Mouse (Mus musculus) left cerebral cortex, postnatal 4 days (tissue): ENCODE results near the gene Fli1. TPM values are rescaled to one million over a fixed set of nuclear protein-coding genes. Genes with fewer than 3 reads are reported as not detected.

ENCODE experiments used
- total RNA-seq, 2 experiments: library from RNA; stranded (reverse); gene quantifications; 2 replicates each; pipeline ENCODE4 v1.2.3; 2021

The Fli1 gene
- total RNA-seq, 2 experiments from 2014 or later, result 8.5 to 10.0 TPM

Other genes with a start within 250 kb of the Fli1 start
- 1 to 10 TPM; 1.4 to 1.8 TPM for gene Kcnj5, start 198.5 kb downstream of the Fli1 start, total RNA-seq
- not detected for gene Kcnj1, start 170.4 kb downstream of the Fli1 start, total RNA-seq
- 10 to 100 TPM; 26.5 to 27.2 TPM for gene Ets1, start 93.4 kb upstream of the Fli1 start, total RNA-seq